Mouse (Mus musculus) adrenal gland, postnatal 10 days (tissue): ENCODE measurements around the gene Slfn5. TPM values are rescaled to one million over a fixed set of nuclear protein-coding genes. Genes with fewer than 3 reads are reported as not detected.
A peak's percentile ranks its signal among the peaks of the same experiment; 100 is the strongest.
"Not testable (repeated sequence)": the region's sequence is repeated elsewhere in the genome, so short reads cannot be mapped to it uniquely, and the experiment has no call there.

Source experiments
- DNase-seq: peaks from one replicate; pipeline ENCODE4 v3.0.0; 2021; ENCODE audit warnings: mixed read lengths
- total RNA-seq, 2 experiments: library from RNA; stranded (reverse); gene quantifications; 2 replicates each; pipeline ENCODE4 v1.2.3; 2021

The Slfn5 gene
- total RNA-seq, 2 experiments from 2014 or later: 46.0 to 46.6 TPM

DNA sequence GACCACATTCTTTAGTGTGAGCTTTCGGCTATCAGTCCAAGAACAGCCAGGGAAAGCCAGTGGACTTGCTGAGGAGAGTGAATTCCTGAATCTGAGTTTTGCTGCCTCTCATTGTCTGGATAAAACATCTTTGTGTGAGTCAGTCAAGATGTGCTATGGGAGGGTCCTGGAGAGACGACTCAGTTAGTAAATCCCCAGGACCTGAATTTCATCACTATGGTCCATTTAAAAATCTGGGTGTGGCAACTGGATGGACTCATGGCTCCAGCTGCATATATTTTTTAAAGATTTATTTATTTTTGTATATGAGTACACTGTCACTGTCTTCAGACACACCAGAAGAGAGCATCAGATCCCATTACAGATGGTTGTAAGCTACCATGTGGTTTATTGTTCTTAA is 5.5 kb upstream of the Slfn5 start:
- no peak for DNase-seq

DNA sequence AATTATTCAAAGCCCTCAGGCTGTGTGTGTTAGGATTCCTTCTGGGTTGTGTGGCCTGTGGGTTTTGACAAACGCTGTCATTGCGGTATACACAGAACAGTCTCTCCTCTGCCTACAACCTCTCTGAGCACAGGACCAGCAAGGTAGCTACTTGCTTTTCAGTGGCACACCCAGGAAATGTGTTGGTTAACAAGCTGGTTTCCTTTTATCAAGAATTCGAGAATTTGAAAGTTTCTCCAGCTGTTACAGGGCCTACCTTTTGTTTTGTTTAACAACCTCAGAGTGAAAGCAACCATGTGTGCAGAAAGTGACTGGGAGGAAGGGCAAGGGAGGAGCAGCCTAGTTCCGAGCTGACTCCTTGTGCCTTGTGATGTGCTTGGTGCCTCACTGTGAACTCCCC is 3.7 kb upstream of the Slfn5 start:
- no peak for DNase-seq

DNA sequence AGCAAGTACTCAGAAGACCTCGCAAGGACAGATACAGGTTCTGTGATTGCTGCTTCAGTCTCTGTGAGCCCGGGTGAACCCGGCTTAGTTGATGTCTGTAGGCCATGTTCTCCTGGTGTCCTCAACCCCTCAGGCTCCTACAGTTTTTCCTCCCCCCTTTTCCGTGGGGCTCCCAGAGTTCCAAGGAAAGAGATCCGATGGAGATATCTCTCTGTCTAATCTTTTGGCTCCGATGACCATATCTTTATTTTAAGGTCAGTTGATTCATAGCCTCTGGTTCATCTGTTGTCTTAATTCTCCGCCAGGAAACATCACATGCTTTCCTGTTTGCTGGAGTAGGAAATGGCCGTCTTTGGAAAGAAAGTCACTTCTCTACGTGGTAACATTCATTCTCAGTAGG is 2.1 kb upstream of the Slfn5 start:
- DNase-seq: no peak

DNA sequence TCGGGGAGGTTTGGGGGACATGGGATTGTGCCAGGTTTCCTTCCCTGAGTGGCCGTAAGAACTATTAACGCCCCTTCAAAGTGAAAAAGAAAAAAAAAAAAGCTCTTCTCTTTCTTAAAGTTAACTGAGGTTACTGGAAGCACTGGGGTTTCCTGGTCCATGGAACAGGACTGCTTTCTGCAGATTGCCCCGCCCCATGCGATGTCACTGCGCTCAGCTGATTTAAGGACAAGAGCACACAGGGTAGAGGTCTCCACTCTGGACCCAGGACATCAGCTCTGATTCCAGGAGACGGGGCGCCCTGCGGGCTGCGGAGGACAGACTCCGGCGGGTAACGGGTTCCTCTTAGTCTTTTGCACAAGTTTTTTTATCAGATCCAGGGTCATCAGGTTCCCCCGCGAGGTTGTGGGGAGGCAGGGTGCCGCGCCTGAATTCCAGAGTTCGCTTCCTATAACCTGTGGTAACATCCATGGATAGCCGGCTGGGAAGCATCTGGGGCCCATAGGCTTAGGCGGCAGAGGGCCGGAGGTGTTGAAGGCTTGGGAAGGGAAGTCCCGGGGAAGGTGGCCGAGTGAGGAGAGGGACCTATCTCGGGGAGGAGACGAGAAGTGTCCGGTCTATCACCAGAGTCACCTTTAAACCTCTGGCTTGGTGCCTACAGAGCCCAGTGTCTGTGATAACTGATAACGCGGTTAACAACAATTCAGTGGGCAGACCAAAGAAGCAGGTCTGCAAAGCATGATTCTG is 889 bp downstream of the Slfn5 start:
- peak; percentile 63 for DNase-seq

DNA sequence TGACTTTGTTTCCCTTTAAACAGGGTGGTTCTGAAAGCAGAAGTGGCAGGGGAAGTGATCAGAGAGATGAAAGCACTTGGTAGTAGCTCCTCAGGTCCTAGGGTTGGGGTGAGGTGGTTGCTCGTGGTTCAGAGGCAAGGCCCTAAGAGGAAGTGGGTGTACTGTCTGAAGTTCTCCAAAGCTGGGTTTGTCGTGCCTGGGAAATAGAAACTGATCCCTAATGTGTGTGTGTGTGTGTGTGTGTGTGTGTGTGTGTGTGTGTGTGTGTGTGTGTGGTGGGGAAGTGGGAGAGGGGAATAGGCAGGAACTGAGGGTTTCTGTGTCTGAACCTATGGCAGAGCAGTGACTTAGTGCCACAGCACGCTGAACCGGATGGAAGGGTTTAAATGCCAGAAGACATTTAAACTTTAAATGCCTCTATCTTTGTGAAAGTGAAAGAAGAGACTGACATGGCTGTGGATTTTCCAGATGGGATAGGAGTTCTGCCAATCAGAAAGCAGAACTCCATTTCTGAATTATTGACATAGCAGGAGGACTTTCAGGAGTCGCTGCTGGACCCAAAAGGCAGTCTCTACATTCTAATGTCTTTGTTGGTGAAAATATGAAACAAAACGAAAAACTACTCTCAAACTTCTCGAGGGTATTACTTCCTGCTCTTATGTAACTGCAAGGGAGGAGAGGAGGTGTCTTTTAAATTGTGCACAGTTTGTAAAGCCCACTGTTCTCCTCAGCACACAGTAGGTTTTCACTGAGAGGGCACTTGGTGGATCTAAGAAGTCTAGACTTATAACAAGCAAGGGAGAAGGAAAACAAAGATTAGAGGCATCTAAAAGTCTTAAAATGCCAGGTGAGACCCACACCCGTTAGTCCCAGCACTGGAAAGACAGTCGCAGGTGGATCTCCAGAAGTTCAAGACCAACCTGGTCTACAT is 1.7 kb downstream of the Slfn5 start:
- DNase-seq: no peak

DNA sequence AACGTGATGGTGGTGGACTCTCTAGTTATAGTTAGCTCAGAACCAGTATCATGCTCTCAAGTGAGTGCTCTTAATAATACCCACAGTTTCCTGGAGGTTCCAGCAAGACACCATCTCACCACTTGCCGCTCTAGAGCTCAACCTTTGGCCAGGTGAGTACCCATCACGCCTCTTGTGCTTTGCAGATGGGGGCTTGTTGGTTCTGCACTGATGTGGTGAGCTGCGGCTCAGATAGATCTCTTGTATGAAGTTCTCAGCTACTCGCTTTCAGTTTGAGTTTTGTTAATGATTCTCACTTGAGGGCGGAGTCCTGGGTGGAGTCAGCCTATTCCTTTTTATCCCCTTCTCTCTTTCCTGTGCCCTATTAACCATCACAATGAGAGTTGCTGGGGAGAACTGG is 3.5 kb downstream of the Slfn5 start:
- no peak for DNase-seq

DNA sequence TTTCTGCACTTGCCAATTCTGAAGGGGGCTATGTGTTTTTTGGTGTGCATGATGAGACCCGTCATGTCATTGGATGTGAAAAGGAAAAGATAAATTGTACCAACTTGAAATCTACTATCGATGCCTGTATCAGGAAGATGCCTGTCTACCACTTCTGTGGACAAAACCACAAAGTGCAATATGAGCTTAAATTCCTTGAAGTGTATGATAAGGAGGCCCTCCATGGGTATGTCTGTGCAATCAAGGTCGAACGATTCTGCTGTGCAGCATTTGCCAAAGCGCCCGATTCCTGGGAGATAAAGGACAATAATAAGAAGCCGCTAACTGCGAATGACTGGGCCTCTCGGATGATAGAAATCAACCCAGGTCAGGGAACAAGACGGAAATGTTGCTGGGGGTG is 5.8 kb downstream of the Slfn5 start:
- DNase-seq: no peak

DNA sequence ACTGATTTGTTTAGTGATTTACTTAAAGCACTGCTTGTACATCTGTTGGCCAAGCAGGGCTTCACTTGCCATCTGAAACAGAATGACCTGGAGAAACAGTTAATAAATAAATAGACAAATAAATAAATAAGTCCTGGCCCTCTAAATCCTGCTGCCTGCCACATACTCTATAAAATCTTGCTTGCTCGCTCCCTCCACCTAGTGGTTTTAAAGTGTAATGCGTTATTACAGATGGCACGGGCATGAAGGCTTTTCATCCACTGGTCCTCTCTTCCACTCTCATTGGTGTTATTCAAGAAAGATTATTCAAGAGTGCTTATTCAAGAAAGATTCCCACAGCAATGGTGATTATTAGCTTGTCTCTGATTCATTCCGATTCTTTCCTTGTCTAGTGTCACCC is 8.5 kb downstream of the Slfn5 start:
- peak; percentile 48 for DNase-seq

DNA sequence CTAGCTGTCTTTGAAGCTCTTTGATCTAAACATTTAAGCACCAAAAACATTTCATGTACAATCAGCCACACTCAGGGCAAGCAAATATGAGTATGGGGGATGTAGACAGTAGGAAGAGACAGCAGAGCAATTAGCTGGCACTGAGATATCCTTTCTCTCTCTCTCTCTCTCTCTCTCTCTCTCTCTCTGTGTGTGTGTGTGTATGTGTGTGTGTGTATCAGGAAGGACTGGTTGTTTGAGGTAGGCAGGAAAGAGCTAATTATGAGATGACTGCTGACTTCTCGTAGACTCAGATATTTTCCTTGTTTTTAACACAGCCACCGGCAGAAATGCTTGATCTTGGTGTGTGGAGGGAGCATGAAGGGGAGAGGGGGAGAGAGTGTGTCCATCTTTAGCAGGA is 10.6 kb downstream of the Slfn5 start:
- no peak for DNase-seq

DNA sequence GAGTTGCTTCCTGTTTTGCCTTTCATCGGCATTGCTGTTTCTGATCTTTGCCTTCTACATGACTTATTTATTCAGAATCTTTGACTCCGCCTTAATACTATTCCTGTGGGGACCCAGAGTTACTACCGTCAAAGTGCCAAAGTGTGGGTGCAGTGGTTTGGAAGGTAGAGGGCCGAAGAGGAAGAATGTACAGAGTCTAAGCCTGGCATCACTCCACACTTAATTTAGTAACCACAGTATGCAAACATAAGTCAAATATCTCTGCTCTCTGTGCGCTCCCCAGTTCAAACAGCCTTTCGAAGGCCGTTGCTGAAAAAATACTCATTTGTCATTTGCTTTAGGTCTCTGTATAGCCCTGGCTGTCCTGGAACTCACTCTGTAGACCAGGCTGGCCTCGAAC is 11.1 kb downstream of the Slfn5 start:
- DNase-seq: no peak

DNA sequence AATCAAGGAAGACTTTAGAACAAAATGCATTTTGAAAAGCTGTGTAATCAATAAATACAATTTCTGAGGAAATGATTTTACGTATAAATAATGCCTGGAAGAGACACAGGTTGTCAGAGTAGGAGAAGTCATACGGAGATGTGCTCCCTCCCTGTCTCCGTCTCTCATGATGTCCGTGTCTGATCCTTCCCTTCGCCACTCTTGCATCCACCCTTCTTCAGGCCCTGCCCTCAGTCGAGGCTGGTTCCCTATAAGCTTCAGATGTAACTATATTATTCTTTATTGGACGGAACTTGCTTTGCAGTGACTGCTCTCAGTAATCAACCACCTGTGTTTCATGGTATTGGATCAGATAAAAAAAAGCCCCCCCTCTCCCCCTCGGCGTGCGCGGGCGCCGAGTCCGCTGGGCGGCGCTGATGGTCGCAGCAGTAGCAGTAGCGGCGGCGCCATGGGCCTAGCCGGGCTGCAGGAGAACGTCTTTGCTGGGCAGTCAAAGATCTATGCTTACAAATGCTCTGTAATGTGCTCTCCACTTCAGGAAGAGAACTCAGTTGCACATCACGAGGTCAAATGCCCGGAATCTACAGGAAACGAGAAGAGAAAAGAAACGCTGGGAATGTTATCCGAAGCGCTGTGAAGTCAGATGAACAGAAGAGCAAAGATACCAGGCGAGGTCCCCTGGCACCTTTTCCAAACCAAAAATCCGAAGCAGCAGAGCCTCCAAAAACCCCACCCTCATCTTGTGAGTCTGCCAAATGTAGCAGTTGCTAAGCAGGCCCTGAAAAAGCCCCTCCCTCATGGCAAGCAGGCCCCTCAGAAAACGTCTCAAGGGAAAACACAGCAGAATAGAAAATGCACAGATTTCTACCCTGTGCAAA is 19.8 kb downstream of the Slfn5 start:
- peak; percentile 64 for DNase-seq

DNA sequence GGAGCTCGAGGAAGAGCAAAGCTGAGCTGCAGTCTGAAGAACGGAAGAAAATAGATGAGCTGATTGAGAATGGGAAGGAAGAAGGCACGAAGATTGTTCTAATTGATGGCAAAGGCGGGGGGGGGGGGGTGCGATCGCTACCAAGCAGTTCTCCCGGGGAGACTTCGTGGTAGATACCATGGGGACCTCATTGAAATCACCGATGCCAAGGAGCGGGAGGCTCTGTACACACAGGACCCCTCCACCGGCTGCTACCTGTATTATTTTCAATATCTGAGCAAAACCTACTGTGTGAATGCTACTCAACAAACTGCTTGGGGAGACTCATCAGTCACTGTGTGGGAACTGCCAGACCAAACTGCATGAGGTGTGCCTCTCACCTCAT is 20.4 kb downstream of the Slfn5 start:
- DNase-seq: no peak

DNA sequence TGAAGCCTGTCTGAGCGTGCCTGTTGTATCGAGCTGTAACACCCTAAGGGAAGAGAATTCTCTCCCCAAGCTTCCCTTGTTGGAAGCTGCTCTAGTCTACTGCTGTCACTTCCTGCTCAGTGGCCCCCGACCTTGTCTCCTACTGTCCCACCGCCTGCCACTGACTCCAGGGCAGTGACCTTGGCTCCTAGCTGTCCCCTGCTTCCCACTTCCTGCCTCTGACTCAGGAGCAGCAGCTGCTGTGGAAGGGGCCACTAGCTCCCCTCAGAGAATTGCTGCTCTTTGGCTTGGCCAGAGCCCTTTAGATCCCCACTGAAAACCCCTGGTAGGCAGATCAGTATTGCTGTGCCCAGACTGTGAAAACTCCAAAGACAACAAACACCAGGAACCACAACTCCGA is 22.8 kb downstream of the Slfn5 start:
- no peak for DNase-seq

DNA sequence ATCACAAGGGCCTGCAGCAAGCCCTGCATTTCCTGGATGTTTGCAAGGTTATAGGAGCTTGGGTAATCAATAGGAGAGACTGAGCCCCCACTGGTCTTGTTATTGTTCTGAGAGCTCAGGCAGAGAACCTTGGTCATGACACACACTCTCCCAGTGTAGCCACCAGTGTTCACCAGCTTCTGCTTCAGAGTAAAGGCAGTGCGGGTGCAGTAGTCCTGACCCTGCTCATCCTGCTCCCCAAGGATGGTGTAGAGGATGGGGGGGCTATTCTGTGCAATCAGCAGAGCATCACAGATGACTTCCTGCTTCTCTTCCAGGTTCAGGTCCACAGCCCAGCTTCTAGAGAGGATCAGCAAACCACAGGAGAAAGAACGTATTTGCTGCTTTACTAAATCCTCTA is 31.3 kb downstream of the Slfn5 start:
- not testable (repeated sequence) for DNase-seq

DNA sequence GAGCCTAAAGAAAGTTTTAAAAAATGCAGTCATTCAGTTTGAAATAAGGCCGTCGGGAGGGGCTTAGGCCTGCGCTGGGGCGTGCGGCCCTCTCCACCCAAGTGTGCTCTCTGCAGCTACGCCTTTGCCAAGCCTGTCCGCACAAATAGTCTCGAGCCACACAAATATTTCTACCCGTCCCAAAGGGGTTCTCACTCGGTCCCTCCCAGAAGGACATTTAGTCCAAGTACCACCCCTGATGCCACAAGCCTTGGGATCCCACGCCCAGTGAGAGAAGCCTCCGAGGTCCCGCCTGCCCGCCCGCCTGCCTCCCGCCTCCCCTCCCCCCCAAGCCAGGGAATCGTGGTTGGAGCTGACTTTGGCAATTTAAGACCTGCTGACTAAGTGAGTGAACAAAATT is 32.0 kb downstream of the Slfn5 start:
- DNase-seq: no peak

DNA sequence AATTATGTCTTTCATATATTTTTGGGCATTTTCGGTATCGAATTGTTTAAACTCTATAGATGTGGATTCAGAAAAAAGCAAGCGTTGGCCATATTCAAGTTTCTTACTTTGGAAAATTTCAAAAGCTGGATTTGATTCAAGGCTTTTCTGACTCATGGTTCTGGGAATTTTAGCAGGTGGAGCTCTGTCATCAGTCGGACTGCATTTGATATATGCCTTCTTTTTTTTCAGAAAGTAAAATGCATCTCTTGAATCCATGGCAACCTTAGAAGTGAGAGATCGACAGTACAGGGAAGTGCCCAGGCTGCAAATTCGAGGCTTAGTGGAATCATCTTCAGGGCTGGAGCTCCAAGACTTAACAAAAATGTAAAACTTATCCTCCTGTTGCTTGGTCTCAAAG is 36.5 kb downstream of the Slfn5 start:
- DNase-seq: no peak

DNA sequence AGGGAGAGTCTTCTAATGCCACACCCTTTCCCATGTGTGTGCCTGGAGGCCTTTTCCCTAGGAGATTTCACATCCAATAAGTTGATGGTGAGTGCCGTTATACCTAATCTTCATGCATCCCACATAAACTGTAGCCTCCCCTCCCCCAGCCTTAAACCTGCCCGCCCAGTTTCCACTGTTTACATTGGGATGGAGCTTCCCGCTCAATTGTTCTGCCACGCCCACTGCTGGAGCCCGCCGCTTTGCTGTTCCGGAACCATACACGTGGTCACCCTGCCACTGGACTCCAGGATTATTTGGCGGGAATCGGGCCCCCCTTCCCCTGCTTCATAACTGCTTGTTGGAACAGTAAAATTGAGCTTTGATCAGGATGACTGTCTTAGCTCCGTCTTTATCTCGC is 38.2 kb downstream of the Slfn5 start:
- DNase-seq: no peak

DNA sequence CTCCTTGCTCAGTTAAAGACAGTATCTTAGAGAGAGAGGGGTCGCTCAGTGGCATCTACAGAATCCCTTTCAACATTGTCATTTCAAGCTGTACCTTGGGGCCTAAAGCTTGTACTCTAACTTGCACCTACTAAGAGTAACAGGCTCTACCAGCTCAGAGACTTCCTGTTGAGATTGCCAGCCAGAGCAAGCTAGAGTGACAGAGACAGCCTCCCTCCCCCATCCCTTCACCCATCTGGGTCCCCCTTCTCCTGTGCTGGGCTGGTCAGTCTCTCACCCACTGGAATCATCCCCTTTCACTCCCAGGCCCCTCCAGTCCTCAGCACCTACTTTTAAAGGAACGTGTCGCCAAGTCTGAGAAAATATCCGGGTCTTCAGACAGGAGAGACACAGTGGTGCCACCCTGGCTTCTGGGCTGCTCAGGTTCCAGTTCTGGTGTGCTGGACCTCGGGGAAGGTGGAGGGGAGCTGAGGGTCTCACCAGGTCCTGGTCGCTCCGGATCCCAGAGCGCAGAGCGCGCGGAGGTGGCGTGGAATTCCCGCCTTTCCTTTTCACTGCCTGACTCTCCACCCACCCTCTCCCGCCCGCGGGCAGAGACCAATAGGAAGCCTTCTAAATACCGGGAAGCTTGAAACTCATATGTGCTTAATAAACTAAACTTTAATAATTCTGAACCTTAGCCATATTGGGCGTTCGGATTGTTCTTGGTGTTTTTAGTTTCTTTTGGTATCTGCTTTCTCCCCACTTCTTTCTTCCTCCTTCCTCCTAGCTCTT is 39.6 kb downstream of the Slfn5 start:
- DNase-seq: peak; percentile 62

DNA sequence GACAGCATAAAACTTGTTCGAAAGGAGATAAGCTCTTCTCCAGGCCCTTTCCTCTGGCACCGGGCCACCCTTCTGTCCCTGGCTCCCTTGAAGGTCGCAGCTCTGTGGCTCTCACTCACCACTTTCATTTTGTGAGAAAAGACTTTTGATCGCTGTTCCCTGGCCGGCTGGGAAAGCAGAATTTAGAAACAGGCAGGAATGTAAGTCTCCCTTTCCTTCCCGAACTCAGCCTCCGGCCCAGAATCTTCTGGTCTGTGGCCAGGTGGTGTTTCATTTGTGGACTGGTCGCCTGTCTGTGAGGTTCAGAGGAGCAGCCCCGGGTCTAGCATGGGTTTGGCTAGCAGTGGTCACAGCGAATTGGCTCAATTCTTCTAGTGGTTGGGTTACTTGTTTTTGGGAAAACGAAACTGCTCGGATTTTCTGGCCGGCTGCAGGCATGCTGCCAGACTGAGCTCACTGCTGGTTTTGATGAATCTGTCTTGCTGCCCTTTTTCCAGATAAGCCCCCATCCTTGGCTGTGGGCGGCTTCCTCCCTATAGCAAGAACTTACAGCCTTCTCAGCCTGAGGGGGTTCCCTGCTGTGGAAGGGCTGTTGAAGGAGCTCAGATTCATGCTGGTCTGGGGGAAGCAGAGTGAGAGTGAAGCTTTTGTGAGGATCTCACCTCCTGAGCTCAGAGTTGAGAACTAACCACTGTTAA is 40.5 kb downstream of the Slfn5 start, which contains the start of gene Slfn9:
Slfn9 (minus strand) TSS at position 362 of the 698 bp plus-strand sequence.
- DNase-seq: peak; percentile 85

DNA sequence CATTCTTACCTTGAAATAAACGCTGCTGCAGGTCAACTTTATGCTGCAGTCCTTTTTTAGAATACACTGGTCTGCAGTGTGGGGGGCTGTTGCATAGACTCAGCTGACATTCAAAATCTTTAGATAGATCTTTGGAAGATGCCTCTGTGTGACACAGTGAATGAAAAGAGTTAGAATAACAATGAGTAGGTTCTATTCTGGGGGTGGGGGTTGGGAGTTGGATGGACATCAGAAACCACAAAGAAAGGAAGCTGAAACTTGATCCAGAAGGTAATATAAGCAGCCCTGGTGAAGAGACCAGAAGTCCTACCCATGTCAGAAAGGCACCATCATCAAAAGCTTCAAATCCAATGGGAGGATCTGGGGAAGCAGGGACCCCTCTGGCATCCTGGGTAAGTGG is 62.2 kb downstream of the Slfn5 start:
- no peak for DNase-seq
